Mouse (Mus musculus) cerebellum, adult 18-20 months (tissue): ENCODE measurements around the gene Gm29776.

Experiments
- DNase-seq, 2 experiments: peaks; one replicate each; pipeline ENCODE4 v3.0.0; 2021

Gene Gm29776

DNA sequence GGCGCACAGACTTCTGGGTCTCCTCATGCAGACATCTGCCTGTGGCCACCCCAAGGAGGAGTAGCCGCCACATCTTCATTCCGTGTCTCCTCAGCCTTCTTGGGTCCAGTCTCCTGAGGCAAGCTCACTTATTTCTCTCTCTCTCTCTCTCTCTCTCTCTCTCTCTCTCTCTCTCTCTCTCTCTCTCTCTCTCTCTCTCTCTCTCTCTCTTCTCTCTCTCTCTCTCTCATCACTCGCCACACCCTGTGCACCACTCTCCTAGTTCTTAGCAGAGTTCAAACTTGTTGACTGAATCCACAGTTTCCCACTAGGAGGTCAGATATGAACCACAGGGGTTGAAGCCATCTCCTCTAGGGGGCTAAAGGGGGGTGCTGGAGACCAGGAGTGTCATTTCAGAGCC is at the start of gene Gm29776:
TSS of gene Gm29776 (minus strand) at position 101 of the 400 bp plus-strand sequence.
- no peak for DNase-seq

DNA sequence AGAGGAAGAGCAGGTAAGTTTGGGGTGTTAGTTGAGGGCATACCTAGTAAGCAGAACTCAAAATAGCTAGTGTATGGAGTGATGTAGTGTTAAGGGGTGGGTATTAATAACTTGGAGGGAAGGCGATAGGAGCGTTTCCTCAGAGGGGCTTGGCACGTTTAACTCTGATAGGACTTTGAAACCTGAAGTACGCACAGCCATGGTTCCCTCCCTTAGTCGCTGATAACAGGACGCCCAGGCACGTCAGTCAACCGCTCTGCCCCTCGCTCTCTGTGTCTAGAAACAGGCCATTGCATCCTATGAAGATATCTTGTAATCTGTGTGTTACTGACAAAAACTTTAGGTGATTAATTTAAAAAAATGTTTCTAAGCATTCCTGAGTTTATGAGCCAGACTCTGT is 47.4 kb upstream of the Gm29776 start:
- no peak for DNase-seq

DNA sequence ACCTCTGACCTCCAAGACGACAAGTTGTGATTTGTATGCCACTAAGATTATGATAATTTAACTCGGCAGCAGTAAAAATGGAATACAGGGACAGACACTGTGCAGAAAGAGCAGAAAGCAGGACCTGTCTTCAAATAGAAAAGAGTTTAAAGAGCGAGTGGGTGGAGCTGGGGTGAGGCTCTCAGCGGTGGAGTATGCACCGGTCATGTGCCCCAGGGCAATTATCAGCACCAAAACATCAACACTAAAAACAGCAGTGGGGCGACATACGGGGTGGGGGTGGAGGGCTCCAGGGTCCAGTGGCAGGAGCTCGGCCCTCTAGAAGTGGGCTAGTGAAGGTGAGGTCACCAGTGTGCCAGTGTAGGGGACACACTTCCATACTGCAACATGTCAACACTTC is 45.8 kb upstream of the Gm29776 start:
- no peak for DNase-seq

DNA sequence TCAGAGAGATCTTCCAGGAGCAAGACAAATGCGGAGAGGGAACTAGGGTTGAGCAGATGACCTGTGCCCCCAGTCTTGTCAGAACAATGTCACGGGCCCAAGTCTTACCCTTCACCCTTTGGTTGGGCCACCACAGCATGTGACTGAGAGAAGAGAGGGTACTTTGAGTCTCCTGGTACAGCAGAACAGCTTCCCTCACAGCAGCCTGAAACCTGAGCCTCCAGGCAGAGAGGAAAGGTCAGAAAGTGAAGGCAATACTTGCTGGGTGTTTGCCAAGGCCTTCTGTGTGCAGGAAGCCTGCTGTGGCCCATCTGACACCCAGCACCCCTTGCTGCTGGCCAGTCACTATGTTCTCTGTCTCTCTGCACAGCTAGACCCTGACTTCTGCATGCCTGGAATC is 43.7 kb upstream of the Gm29776 start:
- no peak for DNase-seq

DNA sequence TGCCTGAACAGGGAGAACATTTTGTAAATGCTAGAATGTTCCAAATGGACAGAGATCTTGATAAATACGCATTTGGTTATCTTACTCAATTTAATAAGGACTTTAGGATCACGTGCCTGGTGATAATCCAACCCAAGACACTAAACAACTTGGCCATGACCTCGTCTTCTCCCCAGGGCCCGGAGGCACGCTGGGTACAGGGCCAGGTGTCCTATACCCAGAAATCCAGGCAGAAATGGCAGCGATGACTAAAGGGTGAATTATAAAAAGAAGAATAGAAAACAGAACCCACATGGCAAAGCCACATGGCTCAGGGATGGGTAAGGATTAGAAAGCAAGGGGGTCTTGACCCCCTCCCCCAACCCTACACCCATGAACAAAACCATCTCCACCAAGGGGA is 43.1 kb upstream of the Gm29776 start:
- no peak for DNase-seq

DNA sequence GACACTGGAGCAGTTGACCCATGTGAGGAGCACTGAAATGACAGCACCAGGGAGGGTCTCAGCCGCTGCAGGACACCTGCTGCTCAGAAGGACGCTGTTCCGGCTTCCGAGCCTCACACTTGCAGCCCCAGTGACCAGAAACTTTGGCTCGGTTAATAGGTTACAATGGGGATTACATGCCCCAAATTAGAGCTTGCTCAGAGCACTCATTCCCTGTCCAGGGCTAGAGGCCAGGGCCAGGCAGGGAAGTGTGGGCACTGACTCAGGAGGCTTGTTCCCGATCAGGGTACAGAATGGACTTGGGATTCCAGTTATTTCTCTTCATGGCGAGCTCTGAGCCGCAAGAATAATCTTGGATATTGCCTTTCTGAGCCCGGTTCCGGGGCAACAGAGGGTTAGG is 39.0 kb upstream of the Gm29776 start:
- peak; percentile 68 to 72 for DNase-seq

DNA sequence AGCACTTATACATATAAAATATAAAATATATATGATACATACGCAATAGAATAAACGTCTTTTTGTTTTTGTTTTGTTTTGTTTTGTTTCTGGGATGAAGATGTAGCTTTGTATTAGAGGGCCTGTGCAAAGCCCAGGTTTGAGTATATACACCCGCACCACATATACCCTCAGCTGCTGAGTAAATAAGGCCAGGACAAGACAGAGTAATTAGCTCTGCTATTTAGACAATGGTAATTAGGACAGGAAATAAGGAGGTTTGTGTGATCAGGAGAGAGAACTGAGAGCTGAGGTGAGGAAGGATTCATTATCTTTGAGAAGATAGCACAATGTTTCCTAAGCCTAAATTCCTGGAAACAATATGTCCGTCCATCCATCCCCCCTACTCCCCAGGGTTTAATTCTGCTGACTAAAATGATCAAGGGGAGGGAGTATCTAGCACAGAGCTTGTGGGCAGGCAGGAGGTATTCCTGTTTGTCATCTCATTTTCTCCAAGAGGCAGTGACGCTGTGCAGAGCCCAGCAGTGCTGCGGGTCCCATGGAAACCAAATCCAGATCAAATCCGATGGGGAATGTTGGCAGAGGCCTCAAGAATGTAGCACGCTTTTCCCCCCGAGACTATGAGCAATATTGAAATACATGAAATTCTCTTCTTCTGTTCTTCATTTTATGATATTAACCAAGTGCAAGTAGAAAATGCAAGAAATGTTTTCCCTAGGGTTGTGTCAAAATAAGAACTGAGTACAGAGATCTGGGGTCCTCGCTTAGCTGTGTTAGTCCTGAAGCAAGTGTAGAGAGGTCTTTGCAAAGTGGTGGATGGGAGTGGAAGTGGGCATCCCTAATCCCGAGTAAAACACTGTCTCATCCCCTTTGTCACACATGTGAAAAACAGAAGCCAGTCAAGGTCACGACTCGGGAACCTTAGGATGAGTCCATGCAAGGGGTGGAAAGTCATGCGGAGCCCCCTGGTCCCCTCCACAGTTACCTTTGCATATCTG is 38.2 kb upstream of the Gm29776 start:
- DNase-seq = no peak

DNA sequence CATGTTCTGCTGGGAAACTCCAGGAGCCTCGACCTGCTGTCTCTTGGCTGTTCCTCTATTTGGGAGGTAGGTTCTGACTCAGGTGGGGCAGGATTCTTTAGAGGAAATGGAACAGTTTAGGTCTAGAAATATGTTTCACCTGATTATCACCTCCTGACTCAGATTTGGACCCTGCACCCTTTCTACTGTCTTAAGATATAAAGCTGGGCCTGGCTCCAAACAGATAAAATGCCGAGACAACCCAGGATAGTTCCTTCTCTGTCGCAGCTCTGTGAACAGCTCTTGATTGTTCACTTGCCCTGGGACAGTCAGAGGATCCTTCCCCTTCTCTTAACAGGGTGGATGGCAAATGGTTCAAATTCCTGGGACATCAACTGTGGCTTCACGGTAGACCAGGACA is 36.6 kb upstream of the Gm29776 start:
- no peak for DNase-seq

DNA sequence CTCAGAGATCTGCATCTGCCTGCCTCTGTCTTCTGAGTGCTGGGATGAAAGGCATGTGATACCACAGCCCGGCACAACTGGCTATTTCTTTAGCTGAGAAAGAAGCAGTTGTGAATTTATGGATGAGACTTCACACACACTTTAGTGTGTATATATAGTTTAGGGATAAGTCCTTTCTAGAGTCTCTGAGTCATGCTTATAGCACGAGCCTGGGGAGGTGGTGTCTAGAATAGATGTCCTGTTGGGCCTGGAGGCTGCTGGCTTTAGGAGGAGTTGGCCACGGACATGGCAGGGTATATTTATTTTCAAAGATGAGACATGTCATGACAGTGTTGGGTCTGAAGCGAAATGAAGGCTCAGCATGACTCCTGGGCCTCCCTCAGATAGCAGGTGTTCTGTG is 35.4 kb upstream of the Gm29776 start:
- DNase-seq = no peak

DNA sequence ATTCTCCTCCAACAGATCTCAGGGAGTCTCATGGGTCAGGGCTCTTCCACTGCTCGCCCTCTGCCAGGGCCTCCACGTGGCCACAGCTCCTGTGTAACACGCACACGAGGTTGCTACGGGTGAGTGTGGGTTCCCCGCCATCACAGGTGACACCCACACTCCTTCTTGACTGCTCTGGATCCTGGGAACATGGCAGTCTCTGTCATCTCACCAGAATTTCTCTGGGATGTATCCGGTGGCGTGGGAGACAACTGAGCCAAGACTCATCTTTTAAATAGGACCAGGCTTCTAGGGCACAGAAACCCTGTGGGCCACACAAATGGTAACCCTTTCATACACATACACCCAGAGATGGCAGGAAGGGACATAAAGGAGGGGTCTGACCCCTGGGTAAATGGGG is 33.6 kb upstream of the Gm29776 start:
- DNase-seq = no peak

DNA sequence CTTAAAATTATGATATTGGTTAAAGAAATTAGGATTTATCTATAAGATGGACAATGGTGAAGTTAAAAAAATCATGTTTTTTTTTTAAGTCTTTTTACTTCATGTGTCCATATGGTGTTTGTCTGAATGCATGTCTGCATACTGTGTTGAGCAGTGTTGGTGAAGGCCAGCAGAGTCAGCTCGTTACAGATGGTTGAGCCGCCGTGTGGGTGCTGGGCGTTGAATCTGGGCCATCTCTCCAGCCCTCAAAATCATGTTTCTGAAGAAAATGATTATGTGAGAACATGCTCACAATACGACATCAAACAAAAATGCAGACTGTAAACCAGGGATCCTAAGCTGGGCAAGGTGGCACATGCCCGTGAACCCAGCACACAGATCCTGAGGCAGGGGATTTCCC is 31.7 kb upstream of the Gm29776 start:
- peak; percentile 61 to 67 for DNase-seq

DNA sequence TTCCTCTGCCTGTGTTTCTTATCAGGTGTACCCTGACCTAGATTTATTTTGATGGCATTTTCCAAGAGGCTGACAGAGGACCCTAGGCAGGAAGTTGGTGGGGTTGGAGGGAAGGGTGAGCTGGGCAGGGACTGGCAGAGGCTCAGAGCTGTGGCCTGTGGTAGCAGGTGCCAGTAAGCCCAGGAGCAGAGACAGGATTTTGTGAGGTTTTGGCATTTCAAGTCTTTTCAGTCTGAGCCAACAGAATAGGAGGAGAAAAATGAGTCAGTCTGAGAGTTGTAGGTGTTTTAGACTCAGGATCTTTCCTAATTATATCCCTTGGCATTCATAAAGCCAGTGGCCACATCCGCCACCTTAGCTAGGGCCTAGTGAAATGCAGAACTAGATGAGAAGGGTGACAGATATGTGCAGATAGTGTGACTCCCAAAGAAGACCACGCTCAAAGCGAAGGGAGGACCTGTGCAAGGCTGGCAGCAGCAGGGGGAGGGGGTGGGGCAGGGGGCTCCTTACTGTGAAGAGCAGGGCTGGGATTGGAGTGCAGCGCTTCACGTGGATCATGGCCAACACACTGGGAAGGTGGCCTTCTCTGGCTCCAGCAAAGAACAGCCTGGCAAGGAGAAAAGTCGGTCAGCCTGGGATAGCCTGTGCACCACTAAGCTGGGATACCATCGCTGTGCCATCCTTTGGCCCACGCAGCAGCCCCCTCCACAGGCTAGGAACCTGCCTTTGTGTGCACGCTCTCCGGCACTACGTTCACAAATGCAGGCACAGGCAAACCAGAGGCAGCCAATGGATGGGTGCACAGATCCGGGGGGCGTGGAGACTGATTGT is 30.4 kb upstream of the Gm29776 start:
- peak; percentile 45 to 53 for DNase-seq

DNA sequence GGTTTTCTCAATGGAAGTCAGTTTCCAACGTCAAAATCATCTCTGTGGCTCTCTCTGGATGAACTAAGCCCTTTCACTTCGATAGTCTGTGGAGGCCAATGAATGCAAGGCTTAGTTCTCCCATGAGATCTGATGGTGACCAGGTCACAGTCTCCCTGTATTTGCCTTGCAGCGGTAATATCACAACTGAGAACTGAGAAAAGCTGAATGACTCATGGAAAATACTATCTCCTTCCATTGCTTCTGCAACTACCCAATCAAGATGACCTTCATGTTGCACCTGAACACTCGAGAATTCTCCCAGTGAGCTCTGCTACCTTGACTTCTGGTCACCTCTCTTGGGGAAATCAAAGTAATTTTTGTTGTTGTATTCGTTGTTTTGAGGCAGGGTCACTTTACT is 28.9 kb upstream of the Gm29776 start:
- no peak for DNase-seq

DNA sequence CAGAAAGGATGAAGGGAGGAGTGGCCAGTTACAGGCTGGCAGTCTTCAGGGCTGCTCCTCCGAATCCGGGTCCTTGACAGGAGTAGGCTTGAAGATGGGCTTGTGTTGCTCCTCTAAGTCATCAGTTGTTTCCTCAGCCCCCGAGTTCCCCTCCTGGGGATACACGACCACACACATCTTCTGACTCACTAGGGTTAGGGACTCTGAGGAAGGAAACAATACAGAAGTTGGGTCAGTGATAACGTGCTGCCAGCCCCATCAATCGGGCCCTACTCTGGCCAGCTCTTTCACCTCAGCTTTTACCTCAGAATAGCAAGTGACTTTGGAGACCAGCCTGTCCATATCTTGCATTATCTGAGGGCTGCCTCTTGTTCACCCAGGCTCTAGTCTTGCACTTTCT is 25.4 kb upstream of the Gm29776 start:
- no peak for DNase-seq

DNA sequence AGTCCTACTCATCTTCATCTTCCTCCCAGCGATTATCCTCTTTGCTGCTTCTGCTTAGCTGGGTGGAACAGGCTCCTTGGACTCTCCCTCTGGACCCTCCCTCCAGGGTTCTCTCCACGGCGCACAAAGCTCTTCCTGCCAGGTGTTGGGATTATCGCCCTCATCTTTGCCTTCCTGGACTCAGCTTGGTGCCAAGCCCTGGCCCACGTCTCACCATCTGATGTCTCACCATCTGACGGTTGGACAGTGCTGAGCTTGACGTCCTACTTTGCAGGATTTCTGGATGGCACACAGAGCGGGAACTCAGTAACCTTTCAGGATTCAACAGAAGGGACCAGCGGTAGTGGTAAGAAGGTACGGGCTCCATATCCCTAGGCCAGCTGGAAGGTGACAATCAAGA is 23.1 kb upstream of the Gm29776 start:
- DNase-seq = peak; percentile 52 to 64

DNA sequence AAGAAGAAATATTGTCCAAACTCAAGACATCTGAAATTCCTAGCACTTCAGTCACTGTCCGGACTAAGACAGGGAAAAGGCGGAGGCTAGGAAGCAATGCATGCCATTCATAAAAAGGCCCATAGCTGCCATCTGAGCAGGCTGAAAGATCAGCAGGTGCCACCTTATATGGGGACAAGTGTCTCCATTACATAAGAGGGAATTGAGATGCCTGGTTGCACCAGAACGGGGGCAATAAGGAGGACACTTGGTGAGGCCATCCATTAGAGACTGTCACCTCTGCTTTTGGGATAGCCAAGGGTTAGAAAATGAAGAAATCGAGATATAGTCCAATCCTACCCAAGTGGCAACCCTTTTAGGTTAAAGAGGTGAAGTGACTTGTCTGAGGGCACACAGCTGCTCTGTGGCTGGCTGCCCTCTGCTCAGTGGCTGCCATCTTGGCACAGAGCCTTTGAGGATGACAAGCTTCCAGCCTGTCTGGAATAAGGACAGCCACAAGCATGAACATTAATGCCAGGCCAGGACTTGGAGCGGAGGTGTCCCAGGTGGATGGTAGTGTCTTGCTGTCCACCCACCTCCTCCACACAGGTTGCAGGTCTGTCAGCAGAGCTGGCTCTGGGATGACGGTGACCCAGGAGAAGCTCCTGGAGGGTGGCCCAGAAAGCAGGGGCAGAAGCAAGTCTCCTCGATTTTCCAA is 22.2 kb upstream of the Gm29776 start:
- DNase-seq = peak; percentile 59 to 64

DNA sequence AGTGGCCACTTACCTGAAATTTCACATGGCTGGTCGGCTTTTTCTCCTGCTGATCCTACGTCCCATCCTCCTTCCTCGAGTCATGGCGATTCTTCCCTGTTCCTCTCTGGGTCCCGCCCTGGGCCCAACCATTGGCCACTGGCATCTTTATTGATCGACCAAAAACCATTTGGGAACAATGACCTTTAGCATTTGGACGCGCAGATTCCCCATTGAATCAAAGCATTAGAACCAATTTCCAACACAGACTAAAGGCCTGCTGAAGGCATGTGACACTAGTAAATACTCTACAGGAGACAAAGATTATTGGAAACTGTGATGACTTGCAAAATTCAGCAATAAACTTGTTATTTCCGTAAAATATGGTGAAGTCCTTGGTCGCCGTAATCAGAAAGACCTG is 21.4 kb upstream of the Gm29776 start:
- no peak for DNase-seq

DNA sequence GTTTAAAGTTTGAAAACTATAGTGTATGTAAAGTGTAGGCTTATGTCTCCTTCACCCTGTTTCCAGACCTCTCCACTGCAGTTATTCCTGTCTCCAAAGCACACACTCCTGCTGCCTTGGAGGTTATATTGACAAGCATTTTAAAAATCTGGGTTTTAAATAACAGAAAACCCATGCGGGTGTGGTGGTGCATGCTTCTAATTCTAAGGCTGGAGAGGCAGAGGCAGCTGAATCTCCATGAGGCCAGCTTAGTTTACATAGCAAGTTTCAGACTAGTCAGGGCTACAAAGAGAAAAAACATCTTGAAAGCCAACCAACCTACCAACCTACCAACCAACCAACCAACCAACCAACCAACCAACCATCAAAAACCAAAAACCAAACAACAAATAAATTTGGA is 16.8 kb upstream of the Gm29776 start:
- no peak for DNase-seq

DNA sequence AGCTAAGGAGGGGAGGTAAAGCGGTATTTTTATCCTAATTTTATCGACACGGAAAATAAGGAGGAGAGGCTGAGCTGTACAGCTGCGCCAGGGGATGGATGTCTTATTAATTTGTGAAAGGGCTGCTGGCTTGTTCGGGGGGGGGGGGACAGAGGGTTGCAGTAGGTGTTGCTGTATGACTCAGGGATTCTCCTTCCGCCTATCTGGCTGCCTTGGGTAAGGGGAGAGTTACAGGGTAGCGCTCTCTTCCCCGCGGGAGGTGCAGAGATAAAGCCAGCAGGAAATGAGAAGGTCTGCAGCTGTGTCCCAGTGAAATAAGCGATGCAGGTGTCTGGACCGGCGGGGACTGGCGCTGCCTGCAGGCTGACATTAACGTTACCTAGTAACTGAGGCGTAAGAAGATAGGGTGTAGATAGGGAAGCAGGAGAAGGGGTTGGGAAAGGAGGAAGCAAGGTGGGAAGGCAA is 16.0 kb upstream of the Gm29776 start:
- DNase-seq = peak; percentile 36 to 51

DNA sequence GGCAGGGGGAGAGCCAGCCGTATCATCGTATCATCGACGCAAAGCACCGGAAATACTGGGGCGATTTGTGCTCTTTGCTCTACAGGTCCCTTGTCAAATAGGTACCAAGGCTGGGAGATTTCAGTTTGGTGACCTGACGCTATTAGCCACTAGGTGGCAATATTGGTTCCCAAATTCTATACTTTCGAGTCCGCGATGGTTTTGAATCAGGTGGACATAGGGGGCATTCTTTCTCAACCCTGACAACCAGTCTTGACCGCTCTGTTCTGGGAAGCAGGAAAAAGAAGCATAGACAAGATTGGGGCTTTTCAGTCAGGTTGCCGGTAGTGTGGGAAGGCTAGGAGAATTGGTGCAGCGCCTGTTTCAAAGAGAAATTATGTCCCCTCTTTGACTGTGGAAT is 15.5 kb upstream of the Gm29776 start:
- DNase-seq = peak; percentile 79 to 85

DNA sequence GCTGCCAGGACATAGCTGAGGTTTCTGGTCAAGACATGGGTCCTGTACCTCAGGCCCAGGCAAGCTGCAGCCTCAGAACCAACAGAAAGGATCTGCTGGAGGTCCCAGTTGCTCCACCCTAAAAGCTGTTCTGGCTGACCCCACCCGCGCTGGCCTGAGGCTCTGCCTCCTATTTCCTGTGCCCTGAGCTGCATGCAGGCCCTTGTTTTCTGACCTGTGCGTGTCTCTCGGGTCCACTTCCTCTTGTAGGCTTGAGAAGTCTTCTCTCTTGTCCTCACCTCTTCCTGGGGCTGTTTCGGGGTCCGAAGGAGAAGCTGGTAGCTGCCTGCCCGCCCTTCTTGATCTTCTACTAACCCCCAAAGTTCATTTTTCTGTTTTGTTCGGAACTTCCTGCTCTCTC is 14.2 kb upstream of the Gm29776 start:
- no peak for DNase-seq

DNA sequence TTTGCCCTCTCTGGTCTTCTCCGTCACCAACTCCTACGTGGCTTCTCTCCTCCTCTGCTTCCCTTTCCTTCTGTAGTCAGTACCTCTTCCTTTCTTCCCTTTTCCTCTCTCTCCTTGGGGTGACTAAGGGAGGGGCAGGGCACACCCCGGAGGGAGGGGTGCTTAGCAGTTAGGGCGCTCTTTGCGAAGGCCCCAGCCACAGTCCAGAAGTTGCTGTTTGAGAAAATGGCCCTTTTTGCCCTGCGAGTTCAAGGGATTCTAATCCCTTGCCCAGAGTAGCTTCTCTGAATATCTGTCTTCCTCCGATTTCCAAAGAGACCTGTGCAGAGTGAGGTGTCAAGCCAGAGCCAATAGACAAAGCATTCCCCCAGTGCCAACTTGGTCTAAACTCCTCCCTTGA is 13.4 kb upstream of the Gm29776 start, which contains the start of gene Cebpe:
TSS of gene Cebpe (minus strand) at position 101 of the 400 bp plus-strand sequence.
- DNase-seq = no peak

DNA sequence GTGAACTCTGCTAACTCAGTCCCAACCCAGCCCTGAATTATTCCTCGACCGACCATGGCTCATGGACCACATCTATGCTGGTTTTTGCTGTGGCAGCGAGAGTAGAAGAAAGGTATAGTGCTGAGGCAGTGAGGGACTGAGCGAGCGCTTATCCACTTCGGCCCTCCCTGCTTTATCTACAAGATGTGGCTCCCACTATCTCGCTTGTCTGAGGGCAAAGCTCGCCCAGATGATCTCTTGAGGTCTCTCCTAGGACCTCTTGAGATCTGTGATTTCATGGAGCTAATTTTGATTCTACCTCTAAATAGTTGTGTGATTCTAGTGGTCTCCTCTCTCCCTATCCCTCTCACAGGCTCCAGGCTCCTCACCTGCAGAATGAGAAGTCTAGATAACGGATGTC is 10.4 kb upstream of the Gm29776 start:
- DNase-seq = no peak
